Mouse (Mus musculus): ENCODE data around the gene Khsrp. TPM values are rescaled to one million over a fixed set of nuclear protein-coding genes. Genes with fewer than 3 reads are reported as not detected.

Khsrp gene
- total RNA-seq, 2 experiments from 2014 or later = 118 to 122 TPM

Other genes starting within 250 kb of the Khsrp start
- gene Rfx2, start 200.5 kb downstream of the Khsrp start, total RNA-seq (2021) = 1 to 10 TPM; 1.4 to 2.3 TPM
- gene Acsbg2, start 157.1 kb downstream of the Khsrp start, total RNA-seq (2021) = not detected
- under 1 TPM; 0.16 to 0.41 TPM for gene 1700061G19Rik, start 156.0 kb downstream of the Khsrp start, total RNA-seq (2021)
- 10 to 100 TPM; 66.2 to 78.3 TPM for gene Mllt1, start 96.1 kb downstream of the Khsrp start, total RNA-seq (2021)
- gene Acer1, start 49.4 kb downstream of the Khsrp start, total RNA-seq (2021) = not detected
- 10 to 100 TPM; 51.0 to 52.6 TPM for gene Clpp, start 41.2 kb downstream of the Khsrp start, total RNA-seq (2021)
- 10 to 100 TPM; 25.7 to 30.4 TPM for gene Alkbh7, start 34.2 kb downstream of the Khsrp start, total RNA-seq (2021)
- gene Pspn, start 31.5 kb downstream of the Khsrp start, total RNA-seq (2021) = not detected
- gene Gtf2f1, start 20.2 kb downstream of the Khsrp start, total RNA-seq (2021) = 10 to 100 TPM; 47.2 to 51.3 TPM
- gene Gm17949, start 20.1 kb downstream of the Khsrp start, total RNA-seq (2021) = under 1 TPM in 1 of 2 experiments, not detected in 1; 0.51 TPM
- gene Slc25a41, start 10.1 kb upstream of the Khsrp start, total RNA-seq (2021) = under 1 TPM in 1 of 2 experiments, not detected in 1; 0.28 TPM
- under 1 TPM in 1 of 2 experiments, not detected in 1; 0.47 TPM for gene Crb3, start 27.6 kb upstream of the Khsrp start, total RNA-seq (2021)
- 100 to 1,000 TPM; 325 to 326 TPM for gene Slc25a23, start 28.3 kb upstream of the Khsrp start, total RNA-seq (2021)
- gene Dennd1c, start 47.0 kb upstream of the Khsrp start, total RNA-seq (2021) = 1 to 10 TPM; 1.4 to 1.6 TPM
- 100 to 1,000 TPM; 519 to 556 TPM for gene Tubb4a, start 56.3 kb upstream of the Khsrp start, total RNA-seq (2021)
- under 1 TPM; 0.43 to 0.55 TPM for gene Tnfsf9, start 73.8 kb upstream of the Khsrp start, total RNA-seq (2021)
- not detected for gene Cd70, start 118.3 kb upstream of the Khsrp start, total RNA-seq (2021)
- gene Tnfsf14, start 162.7 kb upstream of the Khsrp start, total RNA-seq (2021) = not detected
- gene C3, start 196.6 kb upstream of the Khsrp start, total RNA-seq (2021) = under 1 TPM; 0.62 to 0.67 TPM
- gene Gpr108, start 216.9 kb upstream of the Khsrp start, total RNA-seq (2021) = 10 to 100 TPM; 14.8 to 15.9 TPM
- 1 to 10 TPM; 4.6 to 6.7 TPM for gene Trip10, start 217.9 kb upstream of the Khsrp start, total RNA-seq (2021)
- 1 to 10 TPM; 3.6 to 4.3 TPM for gene Vav1, start 247.6 kb upstream of the Khsrp start, total RNA-seq (2021)

Measured in left cerebral cortex, postnatal 10 days (tissue).